Mouse (Mus musculus) liver, postnatal 0 days (tissue): ENCODE results near the gene Mdm2. TPM values are rescaled to one million over a fixed set of nuclear protein-coding genes. Genes with fewer than 3 reads are reported as not detected.

ENCODE experiments used
- ATAC-seq: fragments of 200-750 bp; cut with Nextera tagmentation; 2 replicates; pipeline ENCODE4 v1.8.0; 2017; ENCODE audit warnings: mild to moderate bottlenecking, moderate library complexity
- DNase-seq: peaks from one replicate; pipeline ENCODE4 v3.0.0-alpha.2; 2016
- H3K27ac ChIP-seq: fragments of 300-500 bp; sonication (generic); 2 replicates; pipeline ENCODE4 v1.5.1; 2014; ENCODE audit warnings: antibody characterized with exemption, moderate library complexity, mild to moderate bottlenecking, low read depth
- H3K27me3 ChIP-seq: fragments of 300-500 bp; sonication (generic); 2 replicates; pipeline ENCODE4 v1.6.1; 2014; ENCODE audit warnings: low read length, control low read depth, mixed read lengths; ENCODE audit not compliant: insufficient read depth
- H3K36me3 ChIP-seq: fragments of 300-500 bp; sonication (generic); replicated peaks from 2 replicates; pipeline ENCODE4 v1.6.1; 2014; ENCODE audit warnings: mild to moderate bottlenecking, control low read depth, low read length, moderate library complexity, mixed read lengths; ENCODE audit not compliant: insufficient read depth
- H3K4me1 ChIP-seq: fragments of 300-500 bp; sonication (generic); 2 replicates; pipeline ENCODE4 v1.6.1; 2014; ENCODE audit warnings: antibody characterized with exemption, mild to moderate bottlenecking, control low read depth; ENCODE audit not compliant: insufficient read depth
- H3K4me2 ChIP-seq: fragments of 300-500 bp; sonication (generic); 2 replicates; pipeline ENCODE4 v1.6.1; 2014; ENCODE audit warnings: low read depth, mild to moderate bottlenecking, low read length, moderate library complexity, mixed read lengths
- H3K4me3 ChIP-seq: fragments of 300-500 bp; sonication (generic); 2 replicates; pipeline ENCODE4 v1.5.1; 2014; ENCODE audit warnings: low read depth, low read length
- H3K9ac ChIP-seq: fragments of 300-500 bp; sonication (generic); replicated peaks from 2 replicates; pipeline ENCODE4 v1.6.1; 2014; ENCODE audit warnings: mild to moderate bottlenecking, moderate library complexity
- H3K9me3 ChIP-seq: fragments of 300-500 bp; sonication (generic); 2 replicates; pipeline ENCODE4 v1.6.1; 2016; ENCODE audit warnings: mild to moderate bottlenecking, control low read depth, low read length, mixed read lengths
- CTCF ChIP-seq: sonication (generic); IDR thresholded peaks from 2 replicates; pipeline ENCODE4 v1.5.1; 2016; ENCODE audit warnings: antibody characterized with exemption, low read depth
- EP300 ChIP-seq: IDR thresholded peaks from 2 replicates; pipeline ENCODE4 v1.6.1; 2016; ENCODE audit warnings: antibody characterized with exemption, low read depth, mild to moderate bottlenecking
- WGBS: fragments of 180-500 bp; shearing (Covaris S2); extraction: QIAGEN DNeasy Blood & Tissue Kit; methylation state at CpG from one replicate; pipeline ENCODE4 v1.1.7; 2014; ENCODE audit not compliant: insufficient replicate concordance; 5-methylcytosine and 5-hydroxymethylcytosine counted together
- polyA plus RNA-seq: library from polyadenylated mRNA; unstranded; fragments of >200 nt; fragmentation: Nextera tagmentation; extraction: Ambion mirVana; gene quantifications from 2 replicates; pipeline ENCODE4 v1.2.1, GENCODE M21; 2015

Mdm2 gene
- polyA plus RNA-seq, 1 experiment from 2014 or later, result 11.3 TPM

- H3K27ac ChIP-seq, result no peak overlapping the region
Measured at GRCm38 (mm10) chr10:117668546-117669300, 41.8 kb downstream of the Mdm2 start.

DNA sequence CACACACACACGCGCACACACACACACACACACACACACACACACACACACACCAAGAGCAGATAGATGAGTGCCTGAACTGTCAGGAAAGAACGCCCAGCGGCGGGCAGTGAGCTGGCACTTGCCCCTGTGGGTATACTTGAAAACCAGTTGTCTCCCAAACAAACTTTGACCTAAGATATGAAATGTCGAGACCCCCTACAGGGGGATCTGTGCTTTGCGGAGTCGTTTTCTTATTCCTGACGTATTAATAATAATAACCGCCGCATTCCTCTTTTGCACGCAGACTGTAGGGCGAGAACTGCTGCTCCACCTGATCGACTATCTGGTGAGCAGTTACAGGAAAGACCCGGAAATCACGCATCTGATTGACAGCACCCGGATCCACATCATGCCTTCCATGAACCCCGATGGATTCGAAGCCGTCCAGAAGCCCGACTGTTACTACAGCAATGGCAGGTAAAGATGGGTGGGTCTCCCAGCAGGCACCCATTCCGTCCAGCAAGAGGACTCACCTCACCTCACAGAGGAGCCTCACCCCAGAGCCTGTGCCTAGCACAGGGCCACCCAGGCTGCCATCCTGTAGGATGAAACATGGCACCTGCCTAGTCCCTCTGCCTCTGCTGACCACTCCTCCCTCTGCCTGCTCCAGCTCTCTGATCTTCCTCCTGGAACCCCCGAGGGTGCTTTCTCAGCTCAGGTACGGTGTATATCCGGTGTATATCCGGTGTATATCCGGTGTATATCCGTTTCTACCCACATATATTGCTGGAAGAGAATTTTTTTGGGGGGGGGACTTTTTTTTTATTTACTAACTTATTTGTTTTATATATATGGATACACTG is 42.7 kb downstream of the Mdm2 start:
- Histone ChIP-seq H3K4me2 (no peak overlapping the region), H3K36me3 (no peaks in the 10 kb centered on the region), H3K4me1 (0 out of 2 replicates have a peak, but pooled peaks cover under 1% of the 10 kb centered on the region), H3K27me3 (no peaks in the 10 kb centered on the region), H3K9ac (no peak overlapping the region), H3K4me3 (no peak overlapping the region), H3K9me3 (no peaks in the 10 kb centered on the region), H3K27ac (no peak overlapping the region)
- 88% methylated on average over 28 of the region's 28 CpGs for WGBS
- no peak for ATAC-seq
- DNase-seq, result no peak
- TF ChIP-seq CTCF (no peak), EP300 (no peak)

More at GRCm38 (mm10) chr10:117668546-117669300, 41.8 kb downstream of the Mdm2 start:
- no peak for TF ChIP-seq CTCF
- ATAC-seq, result no peak
- no peak for DNase-seq
- Histone ChIP-seq H3K4me1 (no peaks in the 10 kb centered on the region), H3K4me2 (no peak overlapping the region), H3K9me3 (no peaks in the 10 kb centered on the region), H3K27me3 (no peaks in the 10 kb centered on the region), H3K36me3 (no peaks in the 10 kb centered on the region), H3K4me3 (no peak overlapping the region), H3K9ac (no peak overlapping the region)
- 73% methylated on average over 10 of the region's 10 CpGs for WGBS

GRCm38 (mm10) chr10:117666947-117667630 is 43.5 kb downstream of the Mdm2 start:
- ATAC-seq (no peak), DNase-seq (no peak)
- no peak for TF ChIP-seq EP300
- no peak for TF ChIP-seq CTCF
- Histone ChIP-seq H3K9me3 (no peaks in the 10 kb centered on the region), H3K4me3 (no peak overlapping the region), H3K27me3 (no peaks in the 10 kb centered on the region), H3K4me2 (no peak overlapping the region), H3K36me3 (no peaks in the 10 kb centered on the region), H3K4me1 (peaks cover 6% of the 10 kb centered on the region; the same call in 1 of the 2 replicates), H3K9ac (no peak overlapping the region), H3K27ac (no peak overlapping the region)
- WGBS, result 79% methylated on average over 9 of the region's 9 CpGs

- Histone ChIP-seq H3K9ac (no peak overlapping the region), H3K27ac (no peak overlapping the region), H3K9me3 (no peaks in the 10 kb centered on the region), H3K4me3 (no peak overlapping the region), H3K4me2 (no peak overlapping the region), H3K27me3 (no peaks in the 10 kb centered on the region), H3K4me1 (peaks cover 6% of the 10 kb centered on the region; the same call in 1 of the 2 replicates), H3K36me3 (no peaks in the 10 kb centered on the region)
- DNase-seq (no peak), ATAC-seq (no peak)
- TF ChIP-seq CTCF (no peak), EP300 (no peak)
- WGBS, result 78% methylated on average over 3 of the region's 3 CpGs
Measured at GRCm38 (mm10) chr10:117666361-117666760, 44.2 kb downstream of the Mdm2 start.

- TF ChIP-seq EP300 (no peak), CTCF (no peak)
- ATAC-seq (no peak), DNase-seq (no peak)
- H3K27ac ChIP-seq, result no peak overlapping the region
- H3K9ac ChIP-seq, result no peak overlapping the region
- no peak overlapping the region for H3K4me3 ChIP-seq
- peaks cover 6% of the 10 kb centered on the region; the same call in 1 of the 2 replicates for H3K4me1 ChIP-seq
- no peaks in the 10 kb centered on the region for H3K9me3 ChIP-seq
- WGBS, result 66% methylated on average over 9 of the region's 9 CpGs
- H3K27me3 ChIP-seq, result no peaks in the 10 kb centered on the region
- H3K4me2 ChIP-seq, result no peak overlapping the region
- H3K36me3 ChIP-seq, result no peaks in the 10 kb centered on the region
Measured at GRCm38 (mm10) chr10:117665376-117666275, 44.9 kb downstream of the Mdm2 start.
